Mouse (Mus musculus): ENCODE results near the gene Pde6d. TPM values are rescaled to one million over a fixed set of nuclear protein-coding genes. Genes with fewer than 3 reads are reported as not detected.

Pde6d gene
- polyA plus RNA-seq, 1 experiment from 2014 or later = 61.5 TPM

GRCm38 (mm10) chr1:86496340-86496739 lies 86.1 kb downstream of the Pde6d start:
- no peaks in the 10 kb centered on the region for H3K9me3 ChIP-seq (replicated peaks)
- 93% methylated on average over 4 of the region's 4 CpGs for WGBS
- H3K4me3 ChIP-seq (replicated peaks) = no peak overlapping the region
- no peak overlapping the region for H3K9ac ChIP-seq
- H3K4me2 ChIP-seq = no peak overlapping the region
- peak overlapping the region; percentile 92; the same call in 1 of the 2 replicates for H3K27ac ChIP-seq
- H3K27me3 ChIP-seq = no peaks in the 10 kb centered on the region
- no peaks in the 10 kb centered on the region for H3K36me3 ChIP-seq
- no peak for ATAC-seq (replicated peaks; ENCODE audit: low FRiP score)
- peaks cover 59% of the 10 kb centered on the region for H3K4me1 ChIP-seq

DNA sequence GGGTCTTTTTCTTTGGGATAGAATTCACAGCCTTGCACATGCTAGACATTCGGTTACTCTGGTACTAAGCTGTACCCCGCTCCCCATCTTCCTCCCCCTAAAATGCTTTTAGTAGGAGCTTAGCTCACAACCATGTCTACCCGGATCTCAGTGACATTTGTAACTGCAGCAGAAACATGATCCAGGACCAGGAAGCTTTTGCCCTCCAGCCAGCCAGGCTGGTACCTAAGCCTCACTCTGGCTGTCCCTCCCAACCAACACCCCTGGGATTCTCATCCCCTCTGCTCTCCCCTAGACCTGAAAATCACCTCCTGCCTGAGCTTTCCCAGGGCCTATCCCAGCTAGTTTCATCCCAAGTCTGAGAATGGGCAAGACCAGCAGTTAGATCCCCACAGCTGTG lies 88.6 kb downstream of the Pde6d start:
- H3K4me2 ChIP-seq = no peak overlapping the region
- no peaks in the 10 kb centered on the region for H3K27me3 ChIP-seq
- WGBS = 60% methylated on average over 3 of the region's 3 CpGs
- no peaks in the 10 kb centered on the region for H3K9me3 ChIP-seq (replicated peaks)
- no peak overlapping the region for H3K27ac ChIP-seq
- H3K9ac ChIP-seq = no peak overlapping the region
- H3K4me1 ChIP-seq = peaks cover 52% of the 10 kb centered on the region
- no peak for ATAC-seq (replicated peaks; ENCODE audit: low FRiP score)
- H3K36me3 ChIP-seq = no peaks in the 10 kb centered on the region
- H3K4me3 ChIP-seq (replicated peaks) = no peak overlapping the region

Other genes with a start within 250 kb of the Pde6d start
- 500 and 531 TPM in 2 replicates for gene Ncl, start 223.2 kb downstream of the Pde6d start, polyA plus RNA-seq (2015; fragmentation: Nextera tagmentation; extraction: Ambion mirVana)
- gene Nmur1, start 156.4 kb downstream of the Pde6d start, polyA plus RNA-seq (2015; fragmentation: Nextera tagmentation; extraction: Ambion mirVana) = 0.13 TPM in 1 of 2 replicates, not detected in the other
- not detected in 2 replicates for gene Tex44, start 156.3 kb downstream of the Pde6d start, polyA plus RNA-seq (2015; fragmentation: Nextera tagmentation; extraction: Ambion mirVana)
- 2,949 and 3,271 TPM in 2 replicates for gene Ptma, start 55.9 kb downstream of the Pde6d start, polyA plus RNA-seq (2015; fragmentation: Nextera tagmentation; extraction: Ambion mirVana)
- 42.9 and 43.6 TPM in 2 replicates for gene Cops7b, start 275 bp upstream of the Pde6d start, polyA plus RNA-seq (2015; fragmentation: Nextera tagmentation; extraction: Ambion mirVana)
- gene Nppc, start 87.9 kb upstream of the Pde6d start, polyA plus RNA-seq (2015; fragmentation: Nextera tagmentation; extraction: Ambion mirVana) = 3.7 and 4.3 TPM in 2 replicates
- gene Dis3l2, start 121.2 kb upstream of the Pde6d start, polyA plus RNA-seq (2015; fragmentation: Nextera tagmentation; extraction: Ambion mirVana) = 26.8 and 30.5 TPM in 2 replicates